Mouse (Mus musculus) lung, postnatal 0 days (tissue): ENCODE measurements at regions not wholly inside any gene's neighbourhood (a gene's known extent, or its start where the extent isn't known, plus 50 kb on each side); places are given as distances from the start of the nearest gene placed in this dataset.

Experiments used
- CTCF ChIP-seq: IDR thresholded peaks from 2 replicates; pipeline ENCODE4 v1.5.1; 2016; ENCODE audit warnings: antibody characterized with exemption, mild to moderate bottlenecking
- EP300 ChIP-seq: IDR thresholded peaks from 2 replicates; pipeline ENCODE4 v1.6.1; 2016; ENCODE audit warnings: antibody characterized with exemption, mild to moderate bottlenecking, control low read depth

GRCm38 (mm10) chr13:48350124-48350523 lies 89.1 kb downstream of the Id4 start:
- TF ChIP-seq CTCF (no peak), EP300 (no peak)
